Mouse (Mus musculus) testis, adult 2 months (tissue): ENCODE measurements around the gene Dntt.

Source experiments
- CTCF ChIP-seq: fragments of 200-500 bp; IDR thresholded peaks from 2 replicates; pipeline ENCODE4 v1.5.1; 2012; ENCODE audit warnings: low read depth, mild to moderate bottlenecking, inconsistent platforms, low read length, moderate library complexity; ENCODE audit not compliant: control insufficient read depth, insufficient read depth, insufficient replicate concordance
- POLR2A ChIP-seq: fragments of 200-500 bp; IDR thresholded peaks from 2 replicates; pipeline ENCODE4 v1.6.1; 2012; ENCODE audit warnings: low read depth, mild to moderate bottlenecking, inconsistent platforms, low read length, moderate library complexity; ENCODE audit not compliant: control insufficient read depth

DNA sequence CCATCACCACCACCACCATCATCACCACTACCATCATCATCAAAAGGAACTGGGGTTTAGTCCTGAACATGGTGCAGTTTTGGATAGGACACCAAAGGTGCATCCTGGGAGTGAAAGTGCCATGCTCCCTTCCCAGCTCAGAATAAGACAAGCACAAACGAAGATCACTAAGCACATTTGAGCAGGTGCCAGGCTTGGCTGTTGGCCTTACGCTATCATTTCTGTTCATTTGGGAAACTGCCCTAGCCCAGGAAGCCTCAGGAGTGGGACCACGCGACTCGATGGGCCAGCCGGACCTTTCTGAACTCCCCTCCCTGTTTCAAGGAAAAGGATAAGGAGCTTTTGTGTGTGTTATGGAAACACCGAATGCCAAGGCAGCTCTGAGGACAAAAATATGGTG lies 79.6 kb downstream of the Dntt start:
- TF ChIP-seq CTCF (no peak), POLR2A (no peak)
